Mouse (Mus musculus) inflammation-experienced regulatory T-cells, adult 6 months (primary cell): ENCODE measurements around the gene Elavl2. TPM values are rescaled to one million over a fixed set of nuclear protein-coding genes. Genes with fewer than 3 reads are reported as not detected.

ENCODE experiments used
- ATAC-seq: one replicate; pipeline ENCODE4 v1.8.0; 2017
- polyA plus RNA-seq, 3 experiments: library from polyadenylated mRNA; unstranded; fragments of 100-300 nt; shearing (Covaris generic); gene quantifications; one replicate each; pipeline ENCODE4 v1.2.1; 2017

Elavl2 gene
- polyA plus RNA-seq, 3 experiments from 2014 or later = 0.15 to 0.27 TPM; not detected in 1

- ATAC-seq = no peak
Measured at GRCm38 (mm10) chr4:91208415-91209292, 191.9 kb downstream of the Elavl2 start.
